Mouse (Mus musculus): ENCODE measurements at regions not wholly inside any gene's neighbourhood (a gene's known extent, or its start where the extent isn't known, plus 50 kb on each side); places are given as distances from the start of the nearest gene placed in this dataset.
A peak's percentile ranks its signal among the peaks of the same experiment; 100 is the strongest.

DNA sequence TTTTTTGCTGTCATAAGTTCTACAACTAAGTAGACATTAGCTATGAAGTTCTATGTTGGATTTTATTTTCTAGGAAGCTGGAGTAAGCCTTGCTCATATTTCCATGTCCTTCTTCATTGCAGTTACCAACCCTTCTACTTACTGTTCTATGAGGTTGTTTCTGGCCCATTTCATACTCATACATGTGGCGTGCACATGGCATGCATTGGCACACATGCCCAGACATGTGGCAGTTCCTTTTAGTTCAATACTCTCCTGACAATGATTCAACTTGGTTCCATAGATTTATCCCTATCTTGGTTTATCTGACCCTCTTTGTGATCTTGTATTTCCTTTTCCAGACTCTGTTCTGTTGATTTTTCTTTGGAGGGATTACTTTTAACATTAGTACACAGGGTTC is 203.2 kb downstream of the 1700064H15Rik start:
- Histone ChIP-seq H3K36me3 (no peaks in the 10 kb centered on the region), H3K4me2 (replicated peaks) (no peak overlapping the region), H3K27ac (replicated peaks) (no peak overlapping the region), H3K4me3 (no peak overlapping the region), H3K4me1 (no peaks in the 10 kb centered on the region), H3K9me3 (no peaks in the 10 kb centered on the region), H3K9ac (replicated peaks) (no peak overlapping the region), H3K27me3 (no peaks in the 10 kb centered on the region)
- ATAC-seq (ENCODE audit: low FRiP score, low read depth), result no peak
- 89% methylated on average over 1 of the region's 1 CpGs for WGBS

DNA sequence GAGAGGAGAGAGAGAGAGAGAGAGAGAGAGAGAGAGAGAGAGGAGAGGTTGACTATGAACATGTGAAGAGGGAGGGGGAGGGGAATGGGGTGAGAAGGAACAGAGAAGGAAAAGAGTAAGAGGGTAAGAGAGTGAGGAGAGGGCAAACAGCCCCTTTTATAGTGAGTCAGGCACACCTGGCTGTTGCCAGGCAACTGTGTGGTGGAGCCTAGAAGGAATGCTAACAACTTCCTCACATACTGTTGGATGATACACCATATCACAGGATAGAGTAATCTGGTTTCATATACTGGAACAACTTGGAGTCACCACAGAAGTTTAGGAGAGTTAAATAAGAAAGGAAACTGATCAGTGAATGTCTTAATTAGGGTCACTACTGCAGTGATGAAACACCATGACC is 204.1 kb downstream of the 1700064H15Rik start:
- H3K9ac ChIP-seq (replicated peaks), result no peak overlapping the region
- ATAC-seq (ENCODE audit: low FRiP score, low read depth), result no peak
- no peaks in the 10 kb centered on the region for H3K27me3 ChIP-seq
- H3K4me2 ChIP-seq (replicated peaks), result no peak overlapping the region
- H3K4me3 ChIP-seq, result no peak overlapping the region
- no peaks in the 10 kb centered on the region for H3K4me1 ChIP-seq
- H3K27ac ChIP-seq (replicated peaks), result no peak overlapping the region
- no peaks in the 10 kb centered on the region for H3K36me3 ChIP-seq
- H3K9me3 ChIP-seq, result no peaks in the 10 kb centered on the region

DNA sequence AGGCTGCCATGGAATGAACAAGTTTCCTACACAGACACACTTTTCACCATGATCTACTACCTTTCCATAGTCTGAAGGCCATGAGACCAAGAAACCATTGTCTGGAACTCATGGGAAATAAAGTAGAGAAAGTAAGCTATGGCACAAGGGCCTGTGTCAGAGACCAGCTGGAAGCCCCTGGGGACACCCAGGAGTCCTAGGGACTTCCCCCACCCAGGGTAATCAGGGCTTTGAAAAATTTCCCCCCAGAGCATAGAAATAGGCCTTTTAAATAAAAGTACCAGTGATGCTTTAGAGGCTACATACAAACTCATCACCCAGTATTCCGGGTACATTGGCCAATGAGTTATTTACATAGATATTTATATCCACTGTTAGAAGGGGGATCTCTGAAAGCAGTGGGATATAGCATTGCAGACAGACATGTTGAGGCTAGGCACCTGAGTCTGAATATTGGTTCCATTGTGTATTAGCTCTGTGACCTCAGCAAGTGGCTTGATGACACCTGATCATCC is 207.0 kb downstream of the 1700064H15Rik start:
- Histone ChIP-seq H3K4me3 (no peak overlapping the region), H3K4me2 (replicated peaks) (no peak overlapping the region), H3K27me3 (no peaks in the 10 kb centered on the region), H3K36me3 (no peaks in the 10 kb centered on the region), H3K9ac (replicated peaks) (no peak overlapping the region), H3K4me1 (no peaks in the 10 kb centered on the region), H3K9me3 (no peaks in the 10 kb centered on the region), H3K27ac (replicated peaks) (no peak overlapping the region)
- 96% methylated on average over 1 of the region's 1 CpGs for WGBS
- no peak for ATAC-seq (ENCODE audit: low FRiP score, low read depth)

DNA sequence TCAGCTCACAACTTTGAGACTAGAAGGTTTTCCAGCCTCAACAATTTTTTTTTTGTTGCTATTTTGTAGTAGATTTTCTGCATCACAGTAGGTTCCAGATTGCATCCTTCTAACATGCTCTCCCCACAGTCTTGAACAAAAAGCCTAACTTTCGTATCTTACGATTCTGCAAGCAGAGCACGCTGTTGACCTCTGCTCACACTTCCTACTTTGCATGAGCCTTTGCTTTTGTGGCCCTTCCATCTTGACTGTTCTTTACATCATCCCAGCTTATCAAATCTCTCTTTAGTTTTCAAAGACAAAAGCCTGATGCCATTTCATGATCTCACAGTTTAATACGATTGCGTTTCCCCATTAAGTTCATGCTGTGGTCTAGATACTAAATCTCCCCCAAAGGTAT is 207.6 kb downstream of the 1700064H15Rik start:
- Histone ChIP-seq H3K4me3 (no peak overlapping the region), H3K9me3 (no peaks in the 10 kb centered on the region), H3K27me3 (no peaks in the 10 kb centered on the region), H3K4me2 (replicated peaks) (no peak overlapping the region), H3K36me3 (no peaks in the 10 kb centered on the region), H3K9ac (replicated peaks) (no peak overlapping the region), H3K4me1 (no peaks in the 10 kb centered on the region), H3K27ac (replicated peaks) (no peak overlapping the region)
- no peak for ATAC-seq (ENCODE audit: low FRiP score, low read depth)
- 93% methylated on average over 5 of the region's 5 CpGs for WGBS

DNA sequence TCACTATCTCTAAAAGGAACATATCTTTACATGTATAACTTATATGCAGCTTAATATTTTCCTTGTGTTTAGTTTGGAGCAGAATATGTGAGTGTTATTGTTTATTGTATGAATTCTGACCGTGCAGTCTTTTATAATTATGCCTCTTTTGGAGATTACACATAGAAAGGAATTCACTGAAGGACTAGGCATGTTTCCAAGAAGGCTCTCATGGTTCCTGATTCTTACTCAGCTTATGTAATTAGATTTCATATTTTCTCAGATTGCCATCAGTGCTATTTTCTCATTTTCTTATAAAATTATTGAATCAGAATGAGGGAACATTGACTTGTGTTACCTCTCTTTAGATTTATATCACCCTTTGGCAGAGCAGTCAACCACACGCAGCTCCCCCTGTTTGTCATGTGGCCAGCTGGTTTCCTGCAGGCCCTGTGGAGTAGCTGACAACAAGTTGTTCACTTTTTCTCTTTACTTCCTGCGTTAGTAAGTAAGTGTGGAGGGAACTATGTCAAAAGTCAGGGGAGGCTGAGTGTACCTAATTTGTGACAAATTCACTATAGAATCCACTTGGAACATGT is 217.4 kb downstream of the 1700064H15Rik start:
- no peaks in the 10 kb centered on the region for H3K36me3 ChIP-seq
- ATAC-seq (ENCODE audit: low FRiP score, low read depth), result no peak
- 80% methylated on average over 3 of the region's 3 CpGs for WGBS
- H3K9me3 ChIP-seq, result no peaks in the 10 kb centered on the region
- no peak overlapping the region for H3K4me2 ChIP-seq (replicated peaks)
- H3K4me1 ChIP-seq, result 0 out of 2 replicates have a peak, but pooled peaks cover 7% of the 10 kb centered on the region
- H3K27me3 ChIP-seq, result no peaks in the 10 kb centered on the region
- H3K9ac ChIP-seq (replicated peaks), result no peak overlapping the region
- no peak overlapping the region for H3K4me3 ChIP-seq
- no peak overlapping the region for H3K27ac ChIP-seq (replicated peaks)

DNA sequence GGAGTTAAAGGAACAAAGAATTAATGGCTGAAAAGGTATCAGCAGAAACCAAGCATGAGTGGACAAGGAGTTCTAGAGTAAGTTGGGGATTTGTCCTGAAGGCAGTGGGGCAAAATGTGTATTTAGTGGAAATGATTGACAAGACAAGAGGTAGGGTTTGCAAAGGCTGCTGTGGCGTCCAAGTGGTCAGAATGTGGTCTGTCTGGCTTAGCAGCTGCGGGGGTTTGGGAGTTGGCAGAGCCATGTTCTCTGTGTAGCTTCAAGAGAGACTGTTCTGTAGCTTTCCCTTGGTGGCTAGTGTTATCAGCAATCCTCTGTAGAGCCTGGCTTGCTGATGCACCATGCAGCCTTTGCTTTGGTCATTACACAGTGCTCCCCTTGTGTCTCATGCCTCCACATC is 220.2 kb downstream of the 1700064H15Rik start:
- Histone ChIP-seq H3K4me2 (replicated peaks) (no peak overlapping the region), H3K27ac (replicated peaks) (no peak overlapping the region), H3K4me3 (no peak overlapping the region), H3K36me3 (no peaks in the 10 kb centered on the region), H3K4me1 (0 out of 2 replicates have a peak, but pooled peaks cover 10% of the 10 kb centered on the region), H3K9ac (replicated peaks) (no peak overlapping the region), H3K9me3 (no peaks in the 10 kb centered on the region), H3K27me3 (no peaks in the 10 kb centered on the region)
- 48% methylated on average over 2 of the region's 2 CpGs for WGBS
- ATAC-seq (ENCODE audit: low FRiP score, low read depth), result no peak

DNA sequence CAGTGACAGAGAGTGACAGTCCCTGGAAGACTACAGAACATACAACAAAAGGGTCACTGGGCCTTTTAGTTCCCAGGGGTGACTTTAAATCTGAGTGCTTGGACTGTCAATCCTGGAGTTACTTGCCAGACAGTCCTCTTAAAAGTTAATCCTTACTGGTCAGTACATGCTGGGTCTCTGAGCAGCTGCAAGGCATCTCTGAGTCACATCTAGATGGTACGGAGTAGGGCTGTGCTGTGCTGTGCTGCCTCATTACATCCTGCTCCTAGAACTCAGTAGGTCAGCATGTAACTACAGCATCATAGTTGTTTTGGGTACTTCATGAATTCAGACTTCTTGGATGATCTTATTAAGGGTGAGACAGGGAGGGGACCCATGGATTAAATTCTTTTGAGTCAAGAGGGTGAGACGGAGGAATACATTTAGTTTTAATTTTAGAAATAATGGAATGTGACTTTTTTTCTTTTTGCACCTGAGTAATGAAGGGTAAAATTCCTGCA is 220.8 kb downstream of the 1700064H15Rik start:
- H3K4me3 ChIP-seq, result no peak overlapping the region
- 0 out of 2 replicates have a peak, but pooled peaks cover 10% of the 10 kb centered on the region for H3K4me1 ChIP-seq
- no peak overlapping the region for H3K27ac ChIP-seq (replicated peaks)
- no peaks in the 10 kb centered on the region for H3K27me3 ChIP-seq
- no peaks in the 10 kb centered on the region for H3K9me3 ChIP-seq
- WGBS, result 67% methylated on average over 2 of the region's 2 CpGs
- no peak for ATAC-seq (ENCODE audit: low FRiP score, low read depth)
- H3K9ac ChIP-seq (replicated peaks), result no peak overlapping the region
- no peak overlapping the region for H3K4me2 ChIP-seq (replicated peaks)
- H3K36me3 ChIP-seq, result no peaks in the 10 kb centered on the region

DNA sequence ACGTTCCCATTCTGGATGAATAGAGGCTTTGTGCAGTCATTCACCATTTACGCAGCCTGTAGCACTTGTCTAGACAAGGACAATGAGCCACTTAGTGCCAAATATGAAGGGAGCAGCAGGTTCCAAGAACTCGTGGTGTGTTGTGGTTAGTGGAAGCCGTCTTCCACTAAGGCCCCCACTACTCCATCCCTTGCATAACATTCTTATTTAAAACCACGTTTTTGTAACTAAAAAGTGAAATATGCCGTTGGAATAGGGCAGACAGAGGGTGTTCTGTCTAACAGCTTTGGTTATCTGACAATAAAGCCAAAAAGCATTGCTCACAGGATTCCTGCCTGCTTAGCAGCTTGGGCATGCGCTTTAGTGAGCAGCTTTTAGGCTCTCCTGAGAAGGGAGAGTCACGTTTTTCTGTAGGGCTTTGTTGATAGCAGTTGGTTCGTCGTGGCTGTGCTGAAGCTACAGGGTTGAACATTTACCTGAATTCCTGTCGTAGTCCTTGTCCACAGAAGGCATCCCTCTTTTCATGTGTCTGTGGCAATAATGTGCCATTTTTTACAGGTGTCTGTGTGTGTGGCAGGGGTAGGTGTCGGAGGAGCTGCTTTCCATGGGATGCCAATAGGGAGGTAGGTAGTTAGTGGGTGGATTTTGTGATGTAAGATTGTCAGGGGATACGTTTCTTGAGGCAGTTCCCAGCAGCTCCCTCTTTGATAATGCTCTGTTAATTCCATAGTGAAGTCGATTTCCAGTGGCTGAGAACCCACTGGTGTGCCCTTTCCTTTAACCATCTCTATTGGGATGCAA is 221.9 kb downstream of the 1700064H15Rik start:
- peak; percentile 87 for ATAC-seq (ENCODE audit: low FRiP score, low read depth)
- Histone ChIP-seq H3K27me3 (no peaks in the 10 kb centered on the region), H3K4me1 (0 out of 2 replicates have a peak, but pooled peaks cover 10% of the 10 kb centered on the region), H3K9me3 (no peaks in the 10 kb centered on the region), H3K36me3 (no peaks in the 10 kb centered on the region), H3K4me3 (no peak overlapping the region), H3K27ac (replicated peaks) (peak overlapping the region; percentile 46), H3K4me2 (replicated peaks) (peak overlapping the region; percentile 28), H3K9ac (replicated peaks) (no peak overlapping the region)
- WGBS, result 41% methylated on average over 14 of the region's 14 CpGs

DNA sequence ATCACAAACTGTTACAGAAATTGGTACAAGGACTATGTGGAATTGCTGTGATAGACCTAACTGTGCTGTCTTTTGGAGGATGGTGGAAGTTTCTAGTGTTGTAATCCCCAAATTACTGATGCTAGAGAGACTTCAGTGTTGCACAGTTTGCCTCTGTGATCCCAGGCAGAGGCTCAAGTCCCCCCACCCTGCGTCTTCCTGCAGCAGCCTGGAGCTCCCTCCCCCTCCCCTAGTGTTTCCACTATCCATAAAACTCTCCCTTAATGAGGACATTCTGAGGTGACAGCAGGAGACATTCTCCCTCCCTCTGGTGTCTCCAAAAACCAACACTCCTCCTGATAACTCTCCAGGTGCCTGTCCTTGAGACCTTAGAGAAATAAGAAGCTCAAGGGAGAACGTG is 242.8 kb downstream of the 1700064H15Rik start:
- 46% methylated on average over 2 of the region's 2 CpGs for WGBS

DNA sequence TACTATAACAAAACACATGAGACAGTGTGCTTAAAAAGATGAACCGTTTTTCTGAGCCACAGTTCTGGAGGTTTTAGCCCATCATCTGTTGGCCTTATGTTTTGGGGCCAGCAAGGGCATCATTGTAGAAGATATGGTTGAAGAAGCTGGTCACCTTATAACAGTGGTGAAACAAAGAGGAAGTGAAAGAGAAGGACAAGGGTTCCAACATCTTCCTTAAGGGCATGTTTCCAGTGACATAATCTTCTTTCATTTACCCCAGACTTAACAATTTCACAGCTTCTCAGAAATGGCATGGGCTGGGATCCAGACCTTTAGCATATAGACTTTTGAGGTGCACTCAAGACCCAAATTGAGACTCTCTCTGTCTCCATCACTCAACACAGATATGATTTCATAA is 259.5 kb downstream of the 1700064H15Rik start:
- H3K4me3 ChIP-seq, result no peak overlapping the region
- WGBS, result 81% methylated on average over 1 of the region's 1 CpGs
- no peaks in the 10 kb centered on the region for H3K36me3 ChIP-seq
- H3K4me1 ChIP-seq, result no peaks in the 10 kb centered on the region
- H3K9ac ChIP-seq (replicated peaks), result no peak overlapping the region
- no peaks in the 10 kb centered on the region for H3K9me3 ChIP-seq
- no peak overlapping the region for H3K4me2 ChIP-seq (replicated peaks)
- no peak overlapping the region for H3K27ac ChIP-seq (replicated peaks)
- no peaks in the 10 kb centered on the region for H3K27me3 ChIP-seq
- ATAC-seq (ENCODE audit: low FRiP score, low read depth), result no peak

More for the DNA sequence above, 242.8 kb downstream of the 1700064H15Rik start:
- Histone ChIP-seq H3K4me2 (replicated peaks) (no peak overlapping the region), H3K4me3 (no peak overlapping the region), H3K4me1 (no peaks in the 10 kb centered on the region), H3K9ac (replicated peaks) (no peak overlapping the region), H3K9me3 (no peaks in the 10 kb centered on the region), H3K36me3 (no peaks in the 10 kb centered on the region), H3K27me3 (no peaks in the 10 kb centered on the region), H3K27ac (replicated peaks) (no peak overlapping the region)
- ATAC-seq (ENCODE audit: low FRiP score, low read depth), result no peak

DNA sequence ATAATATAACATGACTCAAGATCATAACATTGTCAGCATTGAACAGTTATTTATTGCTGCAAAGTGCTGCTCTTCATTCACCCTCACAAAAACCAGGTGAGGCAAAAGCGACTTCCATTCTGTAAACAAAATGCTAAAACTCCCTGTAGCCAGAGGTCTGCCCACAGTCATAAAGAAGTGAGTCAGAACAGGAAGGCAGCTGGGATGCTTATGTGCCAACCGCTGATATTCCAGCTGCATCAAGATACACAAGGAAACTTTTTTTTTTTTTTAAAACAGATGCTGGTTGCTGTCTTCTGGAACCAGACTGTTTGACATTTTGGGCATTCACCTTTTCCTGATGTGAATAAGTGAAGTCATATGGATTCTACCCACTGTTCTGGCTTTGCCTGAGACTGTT is 260.7 kb downstream of the 1700064H15Rik start:
- Histone ChIP-seq H3K4me2 (replicated peaks) (no peak overlapping the region), H3K9me3 (no peaks in the 10 kb centered on the region), H3K4me1 (no peaks in the 10 kb centered on the region), H3K27me3 (no peaks in the 10 kb centered on the region), H3K4me3 (no peak overlapping the region), H3K9ac (replicated peaks) (no peak overlapping the region), H3K27ac (replicated peaks) (no peak overlapping the region), H3K36me3 (no peaks in the 10 kb centered on the region)
- no peak for ATAC-seq (ENCODE audit: low FRiP score, low read depth)
- 73% methylated on average over 2 of the region's 2 CpGs for WGBS

Measured in midbrain, embryonic 12.5 days (tissue).